Mouse (Mus musculus) cortical plate, adult 2 months (tissue): ENCODE measurements around the gene Mup21.

Experiments
- CTCF ChIP-seq: fragments of 200-500 bp; IDR thresholded peaks from 2 replicates; pipeline ENCODE4 v1.5.1; 2011; ENCODE audit warnings: mild to moderate bottlenecking, control low read depth, low read length; ENCODE audit not compliant: insufficient read depth; ENCODE audit errors: extremely low read depth
- POLR2A ChIP-seq: fragments of 200-500 bp; IDR thresholded peaks from 2 replicates; pipeline ENCODE4 v1.6.1; 2011; ENCODE audit warnings: mild to moderate bottlenecking, low read length, control low read depth; ENCODE audit not compliant: insufficient read depth; ENCODE audit errors: extremely low read depth

- TF ChIP-seq POLR2A (no peak), CTCF (peak; percentile 41)
These were observed 26.6 kb upstream of the Mup21 start for GRCm38 (mm10) chr4:62177282-62177681.
